Mouse (Mus musculus): ENCODE measurements at regions not wholly inside any gene's neighbourhood (a gene's known extent, or its start where the extent isn't known, plus 50 kb on each side); places are given as distances from the start of the nearest gene placed in this dataset.

GRCm38 (mm10) chr1:19754346-19754745, 545.6 kb downstream of the Tfap2b start:
- DNase-seq, result no peak

GRCm38 (mm10) chr1:19757921-19758436, 549.3 kb downstream of the Tfap2b start:
- DNase-seq, result no peak

- DNase-seq, result no peak
Measured at GRCm38 (mm10) chr1:19766879-19767278, 558.2 kb downstream of the Tfap2b start.

GRCm38 (mm10) chr1:19772266-19772665, 563.6 kb downstream of the Tfap2b start:
- DNase-seq, result no peak

GRCm38 (mm10) chr1:19774502-19774901, 565.8 kb downstream of the Tfap2b start:
- no peak for DNase-seq

- no peak for DNase-seq
Measured at GRCm38 (mm10) chr1:19777542-19777941, 568.8 kb downstream of the Tfap2b start.

- no peak for DNase-seq
Measured at GRCm38 (mm10) chr1:19786971-19787370, 578.3 kb downstream of the Tfap2b start.

- DNase-seq, result no peak
Measured at GRCm38 (mm10) chr1:19794124-19794523, 585.4 kb downstream of the Tfap2b start.

- DNase-seq, result no peak
Measured at GRCm38 (mm10) chr1:19825887-19826286, 617.2 kb downstream of the Tfap2b start.

- DNase-seq, result no peak
Measured at GRCm38 (mm10) chr1:19826455-19827366, 618.0 kb downstream of the Tfap2b start.

GRCm38 (mm10) chr1:19849918-19850317, 641.2 kb downstream of the Tfap2b start:
- peak; percentile 13 for DNase-seq

- DNase-seq, result no peak
Measured at GRCm38 (mm10) chr1:19857250-19857649, 648.5 kb downstream of the Tfap2b start.

GRCm38 (mm10) chr1:19868478-19868877, 659.8 kb downstream of the Tfap2b start:
- DNase-seq, result no peak

GRCm38 (mm10) chr1:19881193-19881592, 672.5 kb downstream of the Tfap2b start:
- no peak for DNase-seq

GRCm38 (mm10) chr1:19899426-19899825, 690.7 kb downstream of the Tfap2b start:
- DNase-seq, result no peak

GRCm38 (mm10) chr1:19899889-19900310, 691.2 kb downstream of the Tfap2b start:
- no peak for DNase-seq

- no peak for DNase-seq
Measured at GRCm38 (mm10) chr1:19900983-19901531, 692.3 kb downstream of the Tfap2b start.

GRCm38 (mm10) chr1:19912194-19912846, 703.6 kb downstream of the Tfap2b start:
- no peak for DNase-seq

GRCm38 (mm10) chr1:19918762-19919161, 699.1 kb downstream of the Pkhd1 start:
- DNase-seq, result no peak

- no peak for DNase-seq
Measured at GRCm38 (mm10) chr1:19927192-19927591, 690.7 kb downstream of the Pkhd1 start.

- no peak for DNase-seq
Measured at GRCm38 (mm10) chr1:19927736-19928327, 690.0 kb downstream of the Pkhd1 start.

- no peak for DNase-seq
Measured at GRCm38 (mm10) chr1:19951050-19951679, 666.7 kb downstream of the Pkhd1 start.
